Mouse (Mus musculus) stomach, postnatal 0 days (tissue): ENCODE data around the gene Cd244a.

Experiments used
- CTCF ChIP-seq: IDR thresholded peaks from 2 replicates; pipeline ENCODE4 v1.5.1; 2016; ENCODE audit warnings: antibody characterized with exemption, low read depth, mild to moderate bottlenecking, moderate library complexity
- EP300 ChIP-seq: optimal IDR thresholded peaks from 2 replicates; pipeline ENCODE3; 2016; ENCODE audit warnings: antibody characterized with exemption

- TF ChIP-seq CTCF (no peak), EP300 (no peak)
These were observed 72.5 kb downstream of the Cd244a start for GRCm38 (mm10) chr1:171631447-171631846.
